Mouse (Mus musculus) erythroblast, embryonic 14.5 days (primary cell): Measurements from ENCODE around the gene Ddx21.

Source experiments
- GATA1 ChIP-seq: IDR thresholded peaks from 2 replicates; pipeline ENCODE4 v1.6.1; 2012; ENCODE audit warnings: low read length, inconsistent platforms, mixed read lengths
- TAL1 ChIP-seq: IDR thresholded peaks from 3 replicates; pipeline ENCODE4 v1.6.1; 2012; ENCODE audit warnings: low read length, inconsistent platforms, mixed read lengths

GRCm38 (mm10) chr10:62550787-62551300 lies 51.2 kb downstream of the Ddx21 start:
- TF ChIP-seq TAL1 (no peak), GATA1 (no peak)
